Comparison of ENCODE assay signal across 20 mouse cellular contexts in genomic region chr10:71127951-71128331, GRCm38 (mm10). TPM values are rescaled to one million over a fixed set of nuclear protein-coding genes. Genes with fewer than 3 reads are reported as not detected.
A peak's percentile ranks its signal among the peaks of the same experiment; 100 is the strongest.
DNase-seq lines count a peak whose midpoint lies in the region; ATAC-seq and TF ChIP-seq lines count a peak whose summit lies in the region.
"Had no signal": no experiment of that assay in that cellular context is flagged by ENCODE, and none has a peak within 500 bp of the region (broad histone marks: within the 10 kb centered on the region; RNA-seq: fewer than 3 reads in every experiment).

No protein-coding gene starts in this region.

- no peaks in the 10 kb centered on the region for H3K4me1 ChIP-seq in liver, embryonic 15.5 days (replicated peaks)
- H3K4me1 ChIP-seq in liver, embryonic 12.5 days, result no peaks in the 10 kb centered on the region
- H3K4me1 ChIP-seq in intestine, embryonic 16.5 days (ENCODE audit: control insufficient read depth, insufficient read depth, low read length), result peaks cover 3% of the 10 kb centered on the region; the same call in 1 of the 2 replicates
- H3K4me1 ChIP-seq in kidney, embryonic 15.5 days, result peaks cover 76% of the 10 kb centered on the region
- no peaks in the 10 kb centered on the region for H3K4me1 ChIP-seq in liver, postnatal 0 days (ENCODE audit: insufficient read depth)
- H3K4me1 ChIP-seq: forebrain, embryonic 15.5 days; megakaryocyte, embryonic 14.5 days; stomach, embryonic 15.5 days had no signal

- TF ChIP-seq EP300 in liver, postnatal 0 days (IDR thresholded peaks at IDR 0.05; ENCODE audit: low read depth), result no peak

- 49% methylated on average over 8 of the region's 8 CpGs for WGBS in liver, embryonic 15.5 days (ENCODE audit: insufficient replicate concordance)
- 53% methylated on average over 8 of the region's 8 CpGs for WGBS in liver, embryonic 12.5 days (ENCODE audit: insufficient replicate concordance)
- 43% methylated on average over 8 of the region's 8 CpGs for WGBS in intestine, embryonic 16.5 days
- WGBS in kidney, embryonic 15.5 days, result 12% methylated on average over 8 of the region's 8 CpGs
- 54% methylated on average over 8 of the region's 8 CpGs for WGBS in liver, postnatal 0 days (ENCODE audit: insufficient replicate concordance)

- no peak overlapping the region for H3K4me3 ChIP-seq in liver, embryonic 15.5 days (replicated peaks)
- no peak overlapping the region for H3K4me3 ChIP-seq in liver, embryonic 12.5 days
- no peak overlapping the region for H3K4me3 ChIP-seq in intestine, embryonic 16.5 days (ENCODE audit: low read length)
- H3K4me3 ChIP-seq in kidney, embryonic 15.5 days (replicated peaks), result no peak overlapping the region; the same call in 1 of the 2 replicates
- no peak overlapping the region for H3K4me3 ChIP-seq in liver, postnatal 0 days (ENCODE audit: low read depth, low read length)
- H3K4me3 ChIP-seq: forebrain, embryonic 15.5 days; heart, embryonic 15.5 days; limb, embryonic 15.5 days; megakaryocyte, embryonic 14.5 days; stomach, embryonic 15.5 days had no signal

- H3K4me2 ChIP-seq in liver, embryonic 15.5 days, result 0 out of 2 replicates have a peak overlapping the region, but pooled peaks have one; percentile 3
- H3K4me2 ChIP-seq in liver, embryonic 12.5 days, result no peak overlapping the region
- peak overlapping the region; percentile 21; the same call in 1 of the 2 replicates for H3K4me2 ChIP-seq in intestine, embryonic 16.5 days (ENCODE audit: low read depth, low read length)
- H3K4me2 ChIP-seq in kidney, embryonic 15.5 days, result peak overlapping the region; percentile 48
- H3K4me2 ChIP-seq in liver, postnatal 0 days (ENCODE audit: low read depth, low read length), result peak overlapping the region; percentile 52
- H3K4me2 ChIP-seq: forebrain, embryonic 15.5 days; heart, embryonic 15.5 days; limb, embryonic 15.5 days; stomach, embryonic 15.5 days had no signal

- ATAC-seq in liver, embryonic 15.5 days (ENCODE audit: insufficient read depth), result no peak
- no peak for ATAC-seq in liver, embryonic 12.5 days
- peak; percentile 17; the same call in 1 of the 2 replicates for ATAC-seq in intestine, embryonic 16.5 days
- ATAC-seq in kidney, embryonic 15.5 days (replicated peaks; ENCODE audit: low FRiP score), result peak; percentile 92
- ATAC-seq in liver, postnatal 0 days, result no peak
- ATAC-seq: forebrain, embryonic 15.5 days; hindbrain, postnatal 0 days; lung, postnatal 0 days had no signal

- DNase-seq in liver, postnatal 0 days, result no peak
- no peak for DNase-seq in layer of hippocampus, postnatal 36 days
- no peak for DNase-seq in left cerebral cortex, adult 9 months (ENCODE audit: low spot score in 2 of 2)
- DNase-seq: adrenal gland, postnatal 10 days; cerebellum, adult 11 months; cerebellum, postnatal 36 days; heart, adult 18-20 months; spleen, adult 18-20 months had no signal

- no peaks in the 10 kb centered on the region for H3K9me3 ChIP-seq in liver, embryonic 15.5 days (replicated peaks)
- H3K9me3 ChIP-seq in liver, embryonic 12.5 days (replicated peaks), result no peaks in the 10 kb centered on the region
- no peaks in the 10 kb centered on the region for H3K9me3 ChIP-seq in intestine, embryonic 16.5 days (ENCODE audit: control insufficient read depth, low read length)
- no peaks in the 10 kb centered on the region for H3K9me3 ChIP-seq in kidney, embryonic 15.5 days (replicated peaks)
- no peaks in the 10 kb centered on the region for H3K9me3 ChIP-seq in liver, postnatal 0 days (ENCODE audit: low read length)
- H3K9me3 ChIP-seq: forebrain, embryonic 15.5 days; heart, embryonic 15.5 days; limb, embryonic 15.5 days; stomach, embryonic 15.5 days had no signal

- H3K9ac ChIP-seq in liver, embryonic 15.5 days, result no peak overlapping the region
- H3K9ac ChIP-seq in liver, embryonic 12.5 days, result no peak overlapping the region
- H3K9ac ChIP-seq in intestine, embryonic 16.5 days (ENCODE audit: low read depth, low read length), result no peak overlapping the region
- no peak overlapping the region for H3K9ac ChIP-seq in kidney, embryonic 15.5 days
- no peak overlapping the region for H3K9ac ChIP-seq in liver, postnatal 0 days (replicated peaks)
- H3K9ac ChIP-seq: forebrain, embryonic 15.5 days; heart, embryonic 15.5 days; limb, embryonic 15.5 days; stomach, embryonic 15.5 days had no signal

- H3K27me3 ChIP-seq in liver, embryonic 15.5 days, result no peaks in the 10 kb centered on the region
- H3K27me3 ChIP-seq in liver, embryonic 12.5 days (replicated peaks), result no peaks in the 10 kb centered on the region
- no peaks in the 10 kb centered on the region for H3K27me3 ChIP-seq in intestine, embryonic 16.5 days (replicated peaks; ENCODE audit: control insufficient read depth, insufficient read depth, low read length)
- no peaks in the 10 kb centered on the region for H3K27me3 ChIP-seq in kidney, embryonic 15.5 days
- no peaks in the 10 kb centered on the region for H3K27me3 ChIP-seq in liver, postnatal 0 days (ENCODE audit: insufficient read depth, low read length)
- H3K27me3 ChIP-seq: CH12.LX; forebrain, embryonic 15.5 days; heart, embryonic 15.5 days; limb, embryonic 15.5 days; megakaryocyte, embryonic 14.5 days; stomach, embryonic 15.5 days had no signal

- no peaks in the 10 kb centered on the region for H3K36me3 ChIP-seq in liver, embryonic 15.5 days (replicated peaks)
- no peaks in the 10 kb centered on the region for H3K36me3 ChIP-seq in liver, embryonic 12.5 days
- H3K36me3 ChIP-seq in intestine, embryonic 16.5 days (ENCODE audit: control insufficient read depth, insufficient read depth, low read length), result no peaks in the 10 kb centered on the region
- no peaks in the 10 kb centered on the region for H3K36me3 ChIP-seq in kidney, embryonic 15.5 days
- no peaks in the 10 kb centered on the region for H3K36me3 ChIP-seq in liver, postnatal 0 days (replicated peaks; ENCODE audit: insufficient read depth, low read length)
- H3K36me3 ChIP-seq: forebrain, embryonic 15.5 days; heart, embryonic 15.5 days; limb, embryonic 15.5 days; stomach, embryonic 15.5 days had no signal

- no peak overlapping the region; the same call in 1 of the 2 replicates for H3K27ac ChIP-seq in liver, embryonic 15.5 days (replicated peaks)
- H3K27ac ChIP-seq in liver, embryonic 12.5 days, result no peak overlapping the region
- no peak overlapping the region for H3K27ac ChIP-seq in intestine, embryonic 16.5 days (ENCODE audit: low read length)
- peak overlapping the region; percentile 88 for H3K27ac ChIP-seq in kidney, embryonic 15.5 days
- H3K27ac ChIP-seq in liver, postnatal 0 days (ENCODE audit: low read depth), result no peak overlapping the region
- H3K27ac ChIP-seq: forebrain, embryonic 15.5 days; heart, embryonic 15.5 days; hindbrain, postnatal 0 days; limb, embryonic 15.5 days; stomach, embryonic 15.5 days had no signal

- no peak for TF ChIP-seq CTCF in liver, postnatal 0 days (IDR thresholded peaks at IDR 0.05; ENCODE audit: low read depth)

RNA-seq across cellular contexts. Expression of gene Bicc1, which starts 31.6 kb away (rescaled TPM):
- polyA plus RNA-seq in liver, embryonic 15.5 days (2015; fragmentation: Nextera tagmentation; extraction: Ambion mirVana), result 3.0 and 3.3 TPM in 2 replicates
- 4.9 and 5.8 TPM in 2 replicates for polyA plus RNA-seq in liver, embryonic 12.5 days (2016; fragmentation: Nextera tagmentation; extraction: Ambion mirVana)
- polyA plus RNA-seq in intestine, embryonic 16.5 days (2015; fragmentation: Nextera tagmentation; extraction: Ambion mirVana), result 11.8 and 12.6 TPM in 2 replicates
- 39.4 and 40.3 TPM in 2 replicates for polyA plus RNA-seq in kidney, embryonic 15.5 days (2015; fragmentation: Nextera tagmentation; extraction: Ambion mirVana)
- 2.9 and 3.0 TPM in 2 replicates for polyA plus RNA-seq in liver, postnatal 0 days (2015; fragmentation: Nextera tagmentation; extraction: Ambion mirVana)
- 1 to 10 TPM; 3.2 to 4.2 TPM for total RNA-seq in layer of hippocampus, postnatal 36 days (2021)
- total RNA-seq: CH12.LX had no signal

Comparison
In these comparisons a context has a peak if more than half of its experiments do, and no peak if none do; other contexts are left out.
1. ATAC-seq: peak in intestine, embryonic 16.5 days (single experiment) and kidney, embryonic 15.5 days (single experiment); none in liver, embryonic 15.5 days (single experiment), liver, embryonic 12.5 days (single experiment) and liver, postnatal 0 days (single experiment).